Mouse (Mus musculus): ENCODE data around the gene Gm26602. TPM values are rescaled to one million over a fixed set of nuclear protein-coding genes. Genes with fewer than 3 reads are reported as not detected.

The Gm26602 gene
- polyA plus RNA-seq, 1 experiment from 2014 or later = 20.3 TPM

GRCm38 (mm10) chr10:79909092-79909922, 1.3 kb upstream of the Gm26602 start:
- peak; percentile 38; the same call in 1 of the 2 replicates for ATAC-seq (ENCODE audit: low FRiP score, low read depth)
- H3K4me2 ChIP-seq (replicated peaks) = peak overlapping the region; percentile 54
- H3K27ac ChIP-seq = peak overlapping the region; percentile 63; the same call in 1 of the 2 replicates

GRCm38 (mm10) chr10:79912412-79912811, 1.8 kb downstream of the Gm26602 start:
- ATAC-seq (ENCODE audit: low FRiP score, low read depth) = no peak
- H3K9me3 ChIP-seq = no peaks in the 10 kb centered on the region

More at GRCm38 (mm10) chr10:79909092-79909922, 1.3 kb upstream of the Gm26602 start:
- H3K4me3 ChIP-seq = peak overlapping the region; percentile 64
- peak overlapping the region; percentile 53 for H3K9ac ChIP-seq
- no peaks in the 10 kb centered on the region for H3K27me3 ChIP-seq
- H3K9me3 ChIP-seq = no peaks in the 10 kb centered on the region
- H3K4me1 ChIP-seq = peaks cover 16% of the 10 kb centered on the region
- 24% methylated on average over 14 of the region's 14 CpGs for WGBS
- peaks cover 63% of the 10 kb centered on the region for H3K36me3 ChIP-seq

GRCm38 (mm10) chr10:79914131-79914947, 3.7 kb downstream of the Gm26602 start:
- no peak overlapping the region for H3K27ac ChIP-seq
- H3K4me3 ChIP-seq = no peak overlapping the region
- H3K27me3 ChIP-seq = peaks cover 22% of the 10 kb centered on the region
- H3K36me3 ChIP-seq = peaks cover 33% of the 10 kb centered on the region
- ATAC-seq (ENCODE audit: low FRiP score, low read depth) = no peak
- no peaks in the 10 kb centered on the region for H3K9me3 ChIP-seq
- peak overlapping the region; percentile 95 for H3K9ac ChIP-seq
- 70% methylated on average over 10 of the region's 11 CpGs for WGBS
- H3K4me1 ChIP-seq = peaks cover 45% of the 10 kb centered on the region
- peak overlapping the region; percentile 99; the same call in 1 of the 2 replicates for H3K4me2 ChIP-seq (replicated peaks)

More at GRCm38 (mm10) chr10:79912412-79912811, 1.8 kb downstream of the Gm26602 start:
- Histone ChIP-seq H3K4me3 (no peak overlapping the region), H3K4me2 (replicated peaks) (no peak overlapping the region), H3K4me1 (peaks cover 38% of the 10 kb centered on the region), H3K27ac (no peak overlapping the region), H3K9ac (0 out of 2 replicates have a peak overlapping the region, but pooled peaks have one; percentile 45), H3K27me3 (peaks cover 3% of the 10 kb centered on the region), H3K36me3 (peaks cover 33% of the 10 kb centered on the region)
- 60% methylated on average over 20 of the region's 20 CpGs for WGBS

- WGBS = 67% methylated on average over 7 of the region's 7 CpGs
- no peak overlapping the region for H3K27ac ChIP-seq
- H3K9ac ChIP-seq = peak overlapping the region; percentile 95
These were observed 4.4 kb downstream of the Gm26602 start for GRCm38 (mm10) chr10:79914948-79915596.

GRCm38 (mm10) chr10:79916081-79916480, 5.4 kb downstream of the Gm26602 start:
- peaks cover 56% of the 10 kb centered on the region for H3K4me1 ChIP-seq
- peak overlapping the region; percentile 95 for H3K9ac ChIP-seq
- no peak overlapping the region; the same call in 1 of the 2 replicates for H3K27ac ChIP-seq
- peak overlapping the region; percentile 99 for H3K4me2 ChIP-seq (replicated peaks)
- H3K4me3 ChIP-seq = peak overlapping the region; percentile 76
- H3K36me3 ChIP-seq = peaks cover 24% of the 10 kb centered on the region
- ATAC-seq (ENCODE audit: low FRiP score, low read depth) = no peak
- no peaks in the 10 kb centered on the region for H3K9me3 ChIP-seq
- H3K27me3 ChIP-seq = peaks cover 39% of the 10 kb centered on the region
- WGBS = 4% methylated on average over 8 of the region's 8 CpGs

More at GRCm38 (mm10) chr10:79914948-79915596, 4.4 kb downstream of the Gm26602 start:
- H3K4me3 ChIP-seq = peak overlapping the region; percentile 76
- peaks cover 29% of the 10 kb centered on the region for H3K27me3 ChIP-seq
- H3K4me2 ChIP-seq (replicated peaks) = peak overlapping the region; percentile 99
- H3K9me3 ChIP-seq = no peaks in the 10 kb centered on the region
- peaks cover 33% of the 10 kb centered on the region for H3K36me3 ChIP-seq
- H3K4me1 ChIP-seq = peaks cover 48% of the 10 kb centered on the region
- no peak for ATAC-seq (ENCODE audit: low FRiP score, low read depth)

GRCm38 (mm10) chr10:79916808-79917531, 6.3 kb downstream of the Gm26602 start, which contains the start of gene Kiss1r:
TSS of gene Kiss1r (plus strand) at chr10:79916971.
- Histone ChIP-seq H3K9ac (peak within 1 kb of the TSS; percentile 95), H3K27ac (peak within 1 kb of the TSS; percentile 75; the same call in 1 of the 2 replicates), H3K36me3 (peaks cover 16% of the 10 kb centered on the region), H3K4me2 (replicated peaks) (peak within 1 kb of the TSS; percentile 99), H3K4me3 (peak within 1 kb of the TSS; percentile 76), H3K9me3 (no peaks in the 10 kb centered on the region), H3K27me3 (peaks cover 48% of the 10 kb centered on the region), H3K4me1 (peaks cover 64% of the 10 kb centered on the region)
- ATAC-seq (ENCODE audit: low FRiP score, low read depth) = peak; percentile 81
- 2% methylated on average over 41 of the region's 42 CpGs for WGBS

GRCm38 (mm10) chr10:79917532-79918100, 7.0 kb downstream of the Gm26602 start:
- peaks cover 9% of the 10 kb centered on the region for H3K36me3 ChIP-seq
- H3K9ac ChIP-seq = peak overlapping the region; percentile 95
- peak overlapping the region; percentile 99 for H3K4me2 ChIP-seq (replicated peaks)
- peaks cover 64% of the 10 kb centered on the region for H3K4me1 ChIP-seq
- WGBS = 68% methylated on average over 5 of the region's 5 CpGs
- peak overlapping the region; percentile 76 for H3K4me3 ChIP-seq
- no peak overlapping the region for H3K27ac ChIP-seq
- H3K9me3 ChIP-seq = peaks cover 4% of the 10 kb centered on the region; the same call in 1 of the 2 replicates
- ATAC-seq (ENCODE audit: low FRiP score, low read depth) = no peak
- H3K27me3 ChIP-seq = peaks cover 55% of the 10 kb centered on the region

GRCm38 (mm10) chr10:79918231-79919078, 7.8 kb downstream of the Gm26602 start:
- Histone ChIP-seq H3K4me1 (peaks cover 64% of the 10 kb centered on the region), H3K9ac (peak overlapping the region; percentile 50), H3K9me3 (peaks cover 4% of the 10 kb centered on the region; the same call in 1 of the 2 replicates), H3K4me3 (peak overlapping the region; percentile 76), H3K36me3 (peaks cover under 1% of the 10 kb centered on the region), H3K27me3 (peaks cover 63% of the 10 kb centered on the region), H3K4me2 (replicated peaks) (peak overlapping the region; percentile 99), H3K27ac (no peak overlapping the region)
- WGBS = 4% methylated on average over 35 of the region's 35 CpGs
- no peak for ATAC-seq (ENCODE audit: low FRiP score, low read depth)

GRCm38 (mm10) chr10:79919251-79919849, 8.7 kb downstream of the Gm26602 start:
- Histone ChIP-seq H3K4me1 (peaks cover 60% of the 10 kb centered on the region), H3K27me3 (peaks cover 72% of the 10 kb centered on the region), H3K36me3 (no peaks in the 10 kb centered on the region), H3K27ac (no peak overlapping the region), H3K4me3 (peak overlapping the region; percentile 76), H3K9me3 (peaks cover 4% of the 10 kb centered on the region; the same call in 1 of the 2 replicates), H3K9ac (peak overlapping the region; percentile 51), H3K4me2 (replicated peaks) (peak overlapping the region; percentile 51)
- ATAC-seq (ENCODE audit: low FRiP score, low read depth) = no peak
- 3% methylated on average over 21 of the region's 21 CpGs for WGBS

All from limb, embryonic 13.5 days (tissue).